Mouse (Mus musculus) retina, adult 2 months (tissue): Measurements from ENCODE around the gene Hsd17b6.

Experiments
- DNase-seq: peaks from one replicate; pipeline ENCODE4 v3.0.0-alpha.2; 2012; ENCODE audit warnings: low read depth, low spot score

Gene Hsd17b6

DNA sequence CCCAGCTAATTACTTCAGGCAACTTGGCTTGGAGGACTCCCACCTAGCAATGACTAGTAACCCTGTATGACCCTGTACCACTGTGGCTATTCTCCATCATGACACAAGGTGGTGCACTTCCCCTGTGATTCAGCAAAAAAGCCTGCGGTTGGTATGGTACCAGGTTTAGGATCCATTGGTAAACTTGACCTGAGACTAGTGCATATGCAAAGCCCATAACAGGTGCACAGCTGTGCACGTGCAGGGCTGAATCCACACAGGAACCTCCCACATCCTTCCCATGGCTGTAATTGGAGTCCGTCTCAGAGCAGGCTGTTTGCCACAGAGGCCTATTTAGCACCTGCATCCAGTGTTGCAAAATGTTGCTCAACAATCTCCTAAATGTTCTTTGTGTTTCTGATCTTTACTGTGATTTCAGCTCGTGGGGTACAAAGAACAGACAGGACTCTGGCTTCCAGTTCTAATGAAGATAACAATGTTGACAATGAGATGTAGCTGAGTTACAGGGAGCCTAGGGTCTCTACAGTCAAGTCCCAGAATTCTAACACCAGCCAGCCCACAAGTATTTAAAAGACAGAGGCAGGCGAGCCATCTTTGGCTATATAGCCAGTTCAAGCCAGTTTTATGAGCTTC lies 61.9 kb downstream of the Hsd17b6 start:
- no peak for DNase-seq
